Mouse (Mus musculus): Measurements from ENCODE around the gene Uchl5.

Uchl5 gene

GRCm38 (mm10) chr1:143803537-143803936 lies 26.5 kb downstream of the Uchl5 start:
- peak in 1 of 2 experiments; percentile 71 for DNase-seq (ENCODE audit: low spot score in 2 of 2)

GRCm38 (mm10) chr1:143809062-143809461 lies 32.0 kb downstream of the Uchl5 start:
- no peak for DNase-seq (ENCODE audit: low spot score in 2 of 2)

GRCm38 (mm10) chr1:143813676-143814360 lies 36.7 kb downstream of the Uchl5 start:
- peak; percentile 60 to 90 for DNase-seq (ENCODE audit: low spot score in 2 of 2)

- no peak for DNase-seq (ENCODE audit: low spot score in 2 of 2)
Observed at GRCm38 (mm10) chr1:143820096-143820877, 43.2 kb downstream of the Uchl5 start.

GRCm38 (mm10) chr1:143822677-143823076 lies 45.6 kb downstream of the Uchl5 start:
- DNase-seq (ENCODE audit: low spot score in 2 of 2): no peak

GRCm38 (mm10) chr1:143830713-143831112 lies 53.6 kb downstream of the Uchl5 start:
- no peak for DNase-seq (ENCODE audit: low spot score in 2 of 2)

- DNase-seq (ENCODE audit: low spot score in 2 of 2): no peak
Observed at GRCm38 (mm10) chr1:143836363-143837182, 59.5 kb downstream of the Uchl5 start.

GRCm38 (mm10) chr1:143837681-143838080 lies 60.6 kb downstream of the Uchl5 start:
- no peak for DNase-seq (ENCODE audit: low spot score in 2 of 2)

GRCm38 (mm10) chr1:143838896-143839410 lies 61.9 kb downstream of the Uchl5 start:
- no peak for DNase-seq (ENCODE audit: low spot score in 2 of 2)

GRCm38 (mm10) chr1:143852329-143852728 lies 75.3 kb downstream of the Uchl5 start:
- DNase-seq (ENCODE audit: low spot score in 2 of 2): no peak

- no peak for DNase-seq (ENCODE audit: low spot score in 2 of 2)
Observed at GRCm38 (mm10) chr1:143852779-143853358, 75.8 kb downstream of the Uchl5 start.

- no peak for DNase-seq (ENCODE audit: low spot score in 2 of 2)
Observed at GRCm38 (mm10) chr1:143853691-143854115, 76.6 kb downstream of the Uchl5 start.

GRCm38 (mm10) chr1:143855706-143856105 lies 78.6 kb downstream of the Uchl5 start:
- no peak for DNase-seq (ENCODE audit: low spot score in 2 of 2)

Data from thymus, postnatal 10 days (tissue).